Mouse (Mus musculus) thymus, adult 2 months (tissue): ENCODE measurements around the gene Wwtr1. TPM values are rescaled to one million over a fixed set of nuclear protein-coding genes. Genes with fewer than 3 reads are reported as not detected.

Experiments used
- DNase-seq: peaks from one replicate; pipeline ENCODE4 v3.0.0; 2021
- H3K27ac ChIP-seq: fragments of 200-500 bp; 2 replicates; pipeline ENCODE4 v1.5.1; 2012; ENCODE audit warnings: low read length, control low read depth; ENCODE audit not compliant: control insufficient read depth, insufficient read depth
- H3K27me3 ChIP-seq: fragments of 200-500 bp; 2 replicates; pipeline ENCODE4 v1.6.1; 2012; ENCODE audit warnings: mild to moderate bottlenecking, low read length, moderate library complexity, mixed read lengths; ENCODE audit not compliant: control insufficient read depth, insufficient read depth
- H3K36me3 ChIP-seq: fragments of 200-500 bp; 2 replicates; pipeline ENCODE4 v1.6.1; 2012; ENCODE audit warnings: mild to moderate bottlenecking, low read length, moderate library complexity; ENCODE audit not compliant: control insufficient read depth, insufficient read depth
- H3K4me1 ChIP-seq: fragments of 200-500 bp; replicated peaks from 2 replicates; pipeline ENCODE4 v1.6.1; 2012; ENCODE audit warnings: low read length; ENCODE audit not compliant: control insufficient read depth, insufficient read depth
- H3K4me3 ChIP-seq: fragments of 200-500 bp; 2 replicates; pipeline ENCODE4 v1.5.1; 2012; ENCODE audit warnings: mild to moderate bottlenecking, low read length, control low read depth, moderate library complexity; ENCODE audit not compliant: control insufficient read depth, insufficient read depth
- CTCF ChIP-seq: fragments of 200-500 bp; IDR thresholded peaks from 2 replicates; pipeline ENCODE4 v1.5.1; 2012; ENCODE audit warnings: mild to moderate bottlenecking, control low read depth, low read length, moderate library complexity, borderline replicate concordance; ENCODE audit not compliant: control insufficient read depth, poor library complexity, insufficient read depth; ENCODE audit errors: extremely low read depth
- POLR2A ChIP-seq: fragments of 200-500 bp; IDR thresholded peaks from 2 replicates; pipeline ENCODE4 v1.6.1; 2012; ENCODE audit warnings: mild to moderate bottlenecking, low read length, control low read depth, moderate library complexity; ENCODE audit not compliant: control insufficient read depth, poor library complexity, insufficient read depth; ENCODE audit errors: extremely low read depth
- WGBS: fragments of 180-500 bp; shearing (Covaris S2); methylation state at CpG from one replicate; pipeline ENCODE4 v1.1.7; 2018; 5-methylcytosine and 5-hydroxymethylcytosine counted together
- polyA plus RNA-seq: library from polyadenylated mRNA; depleted of rRNA; stranded (reverse); fragments of >200 nt; gene quantifications from 2 replicates; pipeline ENCODE4 v1.2.3, GENCODE M21; 2012

Gene Wwtr1
- polyA plus RNA-seq, 1 experiment = 6.1 TPM

GRCm38 (mm10) chr3:57481981-57482380, 93.7 kb downstream of the Wwtr1 start:
- 84% methylated on average over 5 of the region's 5 CpGs for WGBS
- DNase-seq = no peak
- Histone ChIP-seq H3K4me1 (no peaks in the 10 kb centered on the region), H3K36me3 (no peaks in the 10 kb centered on the region), H3K4me3 (no peak overlapping the region), H3K27ac (no peak overlapping the region), H3K27me3 (no peaks in the 10 kb centered on the region)
- TF ChIP-seq POLR2A = no peak

DNA sequence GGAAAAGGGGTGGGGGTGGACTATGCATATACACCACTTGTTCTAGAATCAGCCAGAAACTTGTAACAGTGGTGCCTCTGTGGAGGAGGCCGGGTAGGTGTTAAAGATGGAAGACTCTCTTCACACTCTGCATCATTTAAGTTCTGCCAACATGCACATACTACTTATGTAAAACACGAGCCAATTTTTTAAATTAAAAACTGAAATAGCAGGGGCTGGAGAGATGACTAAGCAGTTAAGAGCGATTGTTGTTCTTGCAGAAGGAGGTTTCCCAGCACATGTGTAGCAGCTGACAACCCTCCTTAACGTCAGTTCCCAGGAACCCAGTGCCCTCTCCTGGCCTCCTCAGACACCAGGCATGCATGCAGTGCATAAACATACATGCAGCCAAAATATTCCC, 95.1 kb downstream of the Wwtr1 start:
- no peaks in the 10 kb centered on the region for H3K36me3 ChIP-seq
- WGBS = 59% methylated on average over 4 of the region's 4 CpGs

DNA sequence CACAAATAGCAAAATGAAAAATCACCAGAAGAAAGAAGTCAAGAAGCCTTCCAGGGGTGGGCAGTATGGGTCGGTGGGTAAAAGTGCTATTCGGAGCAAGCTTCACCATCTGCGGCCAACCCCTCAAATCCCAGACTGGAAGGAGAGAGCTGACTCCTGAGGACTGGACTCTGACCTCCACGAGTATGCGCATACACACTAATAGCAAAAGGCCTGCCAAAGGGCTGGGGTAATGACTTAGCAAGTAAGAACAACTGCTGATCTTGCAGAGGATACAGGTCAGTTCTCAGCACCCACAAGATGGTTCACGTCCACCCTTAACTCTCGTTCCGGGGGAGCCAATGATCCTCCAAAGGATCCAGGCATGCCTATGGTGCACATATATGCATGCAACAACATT, 101.3 kb downstream of the Wwtr1 start:
- DNase-seq = no peak
- Histone ChIP-seq H3K36me3 (no peaks in the 10 kb centered on the region), H3K27me3 (no peaks in the 10 kb centered on the region), H3K4me1 (no peaks in the 10 kb centered on the region), H3K27ac (no peak overlapping the region), H3K4me3 (no peak overlapping the region)
- 95% methylated on average over 8 of the region's 8 CpGs for WGBS
- TF ChIP-seq CTCF = no peak
- TF ChIP-seq POLR2A = no peak

More for the DNA sequence above, 95.1 kb downstream of the Wwtr1 start:
- H3K27ac ChIP-seq = no peak overlapping the region
- no peak for TF ChIP-seq CTCF
- TF ChIP-seq POLR2A = no peak
- H3K4me1 ChIP-seq = no peaks in the 10 kb centered on the region
- H3K27me3 ChIP-seq = no peaks in the 10 kb centered on the region
- no peak overlapping the region for H3K4me3 ChIP-seq
- no peak for DNase-seq

GRCm38 (mm10) chr3:57472407-57472806, 103.3 kb downstream of the Wwtr1 start:
- Histone ChIP-seq H3K27ac (no peak overlapping the region), H3K4me1 (no peaks in the 10 kb centered on the region), H3K36me3 (no peaks in the 10 kb centered on the region), H3K27me3 (no peaks in the 10 kb centered on the region), H3K4me3 (no peak overlapping the region)
- no peak for TF ChIP-seq POLR2A
- TF ChIP-seq CTCF = no peak
- 79% methylated on average over 4 of the region's 4 CpGs for WGBS
- DNase-seq = no peak

DNA sequence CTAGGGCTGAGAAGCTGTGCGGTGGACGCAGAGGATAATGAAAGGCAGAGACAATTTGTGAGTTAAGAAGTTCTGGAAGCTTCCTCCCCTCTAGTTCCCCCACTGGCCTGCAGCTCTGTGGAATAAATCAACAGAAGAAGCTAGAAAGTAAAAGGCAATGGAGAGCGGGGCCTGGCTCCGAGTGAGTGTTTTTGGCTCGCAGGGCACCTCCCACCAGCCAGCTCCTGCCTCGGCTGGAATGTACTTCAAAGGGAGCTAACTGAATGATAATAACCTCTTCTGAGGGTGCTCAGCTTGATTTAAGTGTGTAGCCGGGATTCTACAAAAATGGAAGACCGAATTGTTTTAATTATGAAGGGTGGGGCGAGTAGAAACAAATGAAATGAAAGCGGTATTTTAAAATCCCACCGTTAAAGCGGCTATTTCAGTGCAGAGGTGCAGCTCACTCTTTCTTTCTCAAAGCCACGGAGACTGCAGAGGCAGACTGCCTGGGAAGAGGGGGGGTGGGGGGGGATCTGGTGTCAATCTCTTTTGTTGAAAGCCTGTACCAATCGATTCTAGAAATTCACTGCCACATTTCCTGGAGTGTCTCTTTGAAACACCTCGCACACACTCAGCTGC, 104.6 kb downstream of the Wwtr1 start:
- Histone ChIP-seq H3K4me3 (no peak overlapping the region), H3K27ac (no peak overlapping the region)
- DNase-seq = no peak

GRCm38 (mm10) chr3:57470326-57470725, 105.4 kb downstream of the Wwtr1 start:
- H3K4me1 ChIP-seq = no peaks in the 10 kb centered on the region
- TF ChIP-seq POLR2A = no peak
- no peak for TF ChIP-seq CTCF
- no peaks in the 10 kb centered on the region for H3K27me3 ChIP-seq
- 33% methylated on average over 5 of the region's 5 CpGs for WGBS
- H3K27ac ChIP-seq = no peak overlapping the region
- no peak overlapping the region for H3K4me3 ChIP-seq
- no peaks in the 10 kb centered on the region for H3K36me3 ChIP-seq
- DNase-seq = no peak

More for the DNA sequence above, 104.6 kb downstream of the Wwtr1 start:
- Histone ChIP-seq H3K27me3 (no peaks in the 10 kb centered on the region), H3K4me1 (no peaks in the 10 kb centered on the region), H3K36me3 (no peaks in the 10 kb centered on the region)
- TF ChIP-seq CTCF = no peak
- no peak for TF ChIP-seq POLR2A
- WGBS = 20% methylated on average over 15 of the region's 15 CpGs

- 97% methylated on average over 3 of the region's 3 CpGs for WGBS
- no peak overlapping the region for H3K27ac ChIP-seq
- TF ChIP-seq CTCF = no peak
- H3K27me3 ChIP-seq = no peaks in the 10 kb centered on the region
- H3K4me1 ChIP-seq = no peaks in the 10 kb centered on the region
- DNase-seq = no peak
- no peaks in the 10 kb centered on the region for H3K36me3 ChIP-seq
- H3K4me3 ChIP-seq = no peak overlapping the region
Observed at GRCm38 (mm10) chr3:57469325-57469724, 106.4 kb downstream of the Wwtr1 start.
